Mouse (Mus musculus) ZHBTc4 (cell line): ENCODE results near the gene Trim30a.
"Not testable (repeated sequence)": the region's sequence is repeated elsewhere in the genome, so short reads cannot be mapped to it uniquely, and the experiment has no call there.

Experiments used
- DNase-seq: peaks from one replicate; pipeline ENCODE4 v3.0.0-alpha.2; 2011; ENCODE audit warnings: low read depth, low spot score

Gene Trim30a

DNA sequence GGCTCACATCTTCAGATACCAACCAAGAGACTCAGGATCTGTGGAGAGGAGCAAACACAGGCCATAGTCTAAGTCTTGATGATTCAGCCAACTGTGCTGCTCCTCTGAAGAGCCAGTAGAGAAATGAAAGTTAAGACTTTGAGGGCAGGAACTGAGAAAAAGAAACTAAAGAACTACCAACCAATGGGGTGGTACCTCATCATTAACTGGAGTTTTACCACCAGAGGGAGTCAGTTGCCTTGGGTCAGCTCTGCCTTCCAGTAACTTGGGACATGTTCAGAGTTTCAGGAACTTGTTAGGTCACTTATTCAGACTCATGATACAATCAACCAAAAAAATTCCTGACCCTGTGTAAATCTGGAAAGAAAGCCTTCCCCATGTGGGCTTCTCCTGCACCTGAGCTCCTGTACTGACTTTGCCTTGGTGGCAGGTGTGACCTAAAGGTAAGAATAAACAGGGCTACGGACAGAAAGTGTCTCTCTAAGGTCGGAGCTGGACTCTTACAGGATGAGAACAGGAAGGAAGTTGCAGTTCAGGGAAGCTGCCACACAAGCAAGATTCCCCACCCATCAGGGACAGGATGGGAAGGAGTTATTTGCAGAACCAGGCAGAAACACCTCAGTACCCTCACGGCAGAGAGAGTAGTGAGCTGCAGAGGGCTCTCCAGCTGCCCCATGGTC is at the start of gene Trim30a:
Gene Trim30a, minus strand, starts transcription at position 129 of the 680 bp plus-strand sequence.
- DNase-seq = no peak

DNA sequence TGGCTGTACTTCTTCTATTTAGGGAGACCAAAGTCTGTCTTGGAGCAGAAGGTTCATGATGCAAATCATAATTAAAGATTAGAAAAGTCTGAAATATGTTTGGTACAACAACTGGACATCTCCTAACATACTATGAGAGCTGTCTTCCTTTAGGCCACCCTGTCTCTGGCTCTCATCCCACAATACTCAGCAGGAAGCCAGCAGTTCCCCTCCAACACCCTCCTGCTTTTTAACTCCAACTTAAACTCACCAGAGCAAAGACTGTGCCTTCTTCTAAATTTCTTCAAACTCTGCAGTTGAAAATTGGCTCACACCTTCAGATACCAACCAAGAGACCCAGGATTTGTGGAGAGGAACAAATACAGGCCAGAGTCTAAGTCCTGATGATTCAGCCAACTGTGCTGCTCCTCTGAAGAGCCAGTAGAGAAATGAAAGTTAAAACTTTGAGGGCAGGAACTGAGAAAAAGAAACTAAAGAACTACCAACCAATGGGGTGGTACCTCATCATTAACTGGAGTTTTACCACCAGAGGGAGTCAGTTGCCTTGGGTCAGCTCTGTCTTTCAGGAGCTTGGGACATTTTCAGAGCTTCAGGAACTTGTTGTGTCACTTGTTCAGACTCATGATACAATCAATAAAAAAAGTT is 42.5 kb upstream of the Trim30a start, which contains the start of gene Trim30d:
Gene Trim30d, minus strand, starts transcription at position 429 of the 645 bp plus-strand sequence.
- not testable (repeated sequence) for DNase-seq

DNA sequence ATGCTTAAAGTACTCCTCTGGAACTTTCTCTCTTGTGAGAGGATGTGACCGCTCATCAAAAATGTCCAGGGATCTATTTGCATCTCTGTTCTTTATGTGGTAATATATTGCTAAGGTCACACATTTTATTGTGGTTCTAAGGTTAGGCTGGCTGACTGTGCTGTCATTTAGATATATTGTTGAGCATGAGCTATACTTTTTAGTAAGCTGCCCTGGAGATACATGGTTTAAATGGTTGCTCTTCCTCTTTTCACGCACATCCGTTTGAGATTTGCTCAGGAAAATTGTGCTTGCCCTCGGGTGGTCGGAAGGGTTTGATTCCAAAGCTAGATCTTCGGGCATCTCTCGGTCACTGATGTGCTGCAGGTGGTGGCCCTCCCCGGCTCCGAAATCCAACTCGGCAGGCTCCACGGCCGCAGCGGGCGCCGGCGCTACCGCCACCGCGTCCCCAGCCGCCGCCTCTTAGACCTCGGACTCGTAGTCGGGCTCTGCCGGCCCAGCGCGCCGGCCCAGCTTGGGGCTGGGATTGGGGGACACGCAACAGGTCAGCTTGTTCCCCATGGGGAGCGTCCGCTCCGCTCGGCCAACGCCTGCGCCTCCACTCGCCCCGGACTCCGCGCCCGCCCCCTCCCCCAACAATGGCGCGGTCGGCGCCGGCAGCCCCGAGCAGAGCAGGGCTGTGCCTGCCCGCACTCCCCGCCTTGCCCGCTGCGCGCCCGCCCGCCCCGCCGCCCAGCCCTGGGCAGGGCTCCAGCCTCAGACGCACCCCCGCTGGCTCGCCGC is 36.8 kb upstream of the Trim30a start:
- DNase-seq = no peak

DNA sequence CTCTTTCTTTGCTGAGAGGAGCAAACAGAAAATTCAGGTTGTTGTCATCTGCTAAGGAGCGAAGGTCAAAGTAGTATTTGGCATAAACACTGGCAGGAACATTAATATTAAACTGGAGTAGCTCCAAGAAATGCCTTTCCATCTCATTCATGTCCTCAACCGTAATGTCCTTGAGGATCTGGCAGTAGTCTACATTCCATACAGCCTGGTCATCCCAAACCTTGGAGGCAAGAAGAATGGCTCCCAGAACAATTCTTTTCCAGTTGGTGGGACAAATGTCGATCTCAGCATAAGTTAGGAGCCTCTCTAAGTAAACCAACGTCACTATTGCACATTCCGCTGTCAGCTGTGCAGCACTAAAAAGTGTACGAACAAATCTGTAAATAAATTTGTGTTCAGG is 36.2 kb upstream of the Trim30a start:
- DNase-seq = not testable (repeated sequence)

DNA sequence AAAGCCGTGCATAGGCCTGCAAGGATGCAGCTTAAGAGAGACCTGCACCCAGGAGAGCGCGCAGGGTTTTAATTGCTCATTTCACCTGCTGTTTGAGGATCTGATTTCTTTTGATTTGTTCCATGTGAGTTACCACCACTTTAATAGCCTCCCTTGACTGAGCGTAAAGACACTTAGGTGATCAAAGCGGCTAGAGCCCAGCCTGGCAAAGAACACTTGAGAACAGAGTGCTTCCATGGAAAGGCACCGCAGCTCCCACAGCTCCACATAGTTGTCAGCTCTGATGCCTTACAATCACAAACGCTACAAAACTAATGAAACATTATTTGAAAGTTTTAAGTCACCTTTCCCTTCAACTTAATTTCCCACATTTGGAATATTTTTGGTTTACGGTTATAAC is 34.5 kb upstream of the Trim30a start:
- not testable (repeated sequence) for DNase-seq

DNA sequence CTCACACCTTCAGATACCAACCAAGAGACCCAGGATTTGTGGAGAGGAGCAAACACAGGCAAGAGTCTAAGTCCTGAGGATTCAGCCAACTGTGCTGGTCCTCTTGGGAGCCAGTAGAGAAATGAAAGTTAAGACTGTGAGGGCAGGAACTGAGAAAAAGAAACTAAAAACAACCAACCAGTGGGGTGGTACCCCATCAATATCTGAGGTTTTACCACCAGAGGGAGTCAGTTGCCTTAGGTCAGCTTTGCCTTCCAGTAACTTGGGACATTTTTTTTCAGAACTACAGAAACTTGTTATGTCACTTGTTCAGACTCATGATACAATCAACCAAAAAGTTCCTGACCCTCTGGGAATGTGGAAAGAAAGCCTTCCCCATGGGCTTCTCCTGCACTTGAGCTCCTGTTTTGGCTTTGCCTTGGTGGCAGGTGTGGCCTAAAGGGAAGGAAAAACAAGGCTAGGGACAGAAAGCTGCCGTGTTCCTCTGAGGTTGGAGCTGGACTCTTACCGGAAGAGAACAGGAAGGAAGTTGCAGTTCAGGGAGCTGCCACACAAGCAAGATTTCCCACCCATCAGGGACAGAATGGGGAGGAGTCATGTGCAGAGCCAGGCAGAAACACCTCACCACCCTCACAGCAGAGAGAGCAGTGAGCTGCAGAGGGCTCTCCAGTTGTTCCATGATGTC is 18.9 kb downstream of the Trim30a start:
- peak; percentile 49 for DNase-seq

DNA sequence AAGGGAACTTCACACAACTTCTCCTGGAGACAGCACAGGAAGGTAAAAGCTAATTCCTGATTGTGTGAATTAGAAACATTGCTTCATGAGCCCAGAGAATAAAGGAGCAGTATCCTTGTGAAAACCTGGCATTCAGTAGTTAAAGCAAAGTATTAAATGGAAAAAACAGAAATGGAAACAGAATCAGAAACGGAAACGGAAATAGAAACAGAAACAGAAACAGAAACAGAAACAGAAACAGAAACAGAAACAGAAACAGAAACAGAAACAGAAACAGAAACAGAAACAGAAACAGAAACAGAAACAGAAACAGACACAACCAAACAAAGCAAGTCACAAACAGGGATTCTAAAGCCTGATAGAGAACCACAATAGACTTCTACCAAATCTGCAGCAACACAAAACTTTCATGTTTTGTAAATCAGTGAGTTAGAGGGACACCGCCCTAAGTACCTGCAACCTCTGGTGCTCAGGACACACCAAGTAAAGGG is 60.5 kb downstream of the Trim30a start:
- DNase-seq = no peak

DNA sequence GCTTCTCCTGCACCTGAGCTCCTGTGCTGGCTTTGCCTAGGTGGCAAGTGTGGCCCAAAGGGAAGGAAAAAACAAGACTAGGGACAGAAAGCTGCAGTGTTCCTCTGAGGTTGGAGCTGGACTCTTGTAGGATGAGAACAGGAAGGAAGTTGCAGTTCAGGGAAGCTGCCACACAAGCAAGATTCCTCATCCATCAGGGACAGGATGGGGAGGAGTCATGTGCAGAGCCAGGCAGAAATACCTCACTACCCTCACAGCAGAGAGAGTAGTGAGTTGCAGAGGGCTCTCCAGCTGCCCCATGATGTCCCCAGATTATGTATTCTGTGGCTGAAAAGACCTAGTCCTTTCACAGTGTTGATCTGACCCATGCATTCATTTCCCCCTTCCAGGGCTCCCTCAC is 63.9 kb downstream of the Trim30a start:
- no peak for DNase-seq

DNA sequence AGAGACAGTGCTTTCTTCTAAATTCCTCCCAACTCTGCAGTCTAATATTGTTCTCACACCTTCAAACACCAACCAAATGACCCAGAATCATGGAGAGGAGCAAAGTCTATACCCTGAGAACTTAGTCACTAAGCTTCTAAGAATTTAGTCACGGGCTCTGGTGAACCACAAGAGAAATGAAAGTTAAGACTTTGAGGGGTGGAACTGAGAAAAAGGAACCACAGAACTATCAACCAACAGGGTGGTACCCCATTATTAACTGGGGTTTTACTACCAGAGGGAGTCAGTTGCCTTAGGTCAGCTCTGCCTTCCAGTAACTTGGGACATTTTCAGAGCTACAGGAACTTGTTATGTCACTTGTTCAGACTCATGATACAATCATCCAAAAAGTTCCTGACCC is 64.3 kb downstream of the Trim30a start, which contains the start of gene Trim30c:
Gene Trim30c, minus strand, starts transcription at position 140 of the 400 bp plus-strand sequence.
- DNase-seq = no peak

DNA sequence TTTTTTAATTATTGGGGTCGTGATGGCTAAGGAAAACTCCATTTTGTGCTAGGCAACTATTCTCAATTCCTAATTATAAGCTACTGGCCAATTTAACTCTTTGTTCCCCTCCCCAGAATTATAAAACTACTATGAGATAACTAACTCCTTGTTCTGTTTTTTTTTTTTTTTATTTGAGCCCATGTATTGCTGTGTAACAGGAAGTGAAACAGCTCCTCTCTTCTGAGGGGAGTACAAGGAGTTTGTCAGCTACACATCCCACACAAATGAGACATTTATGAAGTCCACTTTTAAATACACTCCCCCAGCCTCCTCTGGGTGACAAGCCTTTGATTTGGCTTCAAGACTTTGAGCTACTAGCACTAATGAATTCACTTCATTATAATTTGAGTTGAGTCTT is 66.5 kb downstream of the Trim30a start:
- no peak for DNase-seq

DNA sequence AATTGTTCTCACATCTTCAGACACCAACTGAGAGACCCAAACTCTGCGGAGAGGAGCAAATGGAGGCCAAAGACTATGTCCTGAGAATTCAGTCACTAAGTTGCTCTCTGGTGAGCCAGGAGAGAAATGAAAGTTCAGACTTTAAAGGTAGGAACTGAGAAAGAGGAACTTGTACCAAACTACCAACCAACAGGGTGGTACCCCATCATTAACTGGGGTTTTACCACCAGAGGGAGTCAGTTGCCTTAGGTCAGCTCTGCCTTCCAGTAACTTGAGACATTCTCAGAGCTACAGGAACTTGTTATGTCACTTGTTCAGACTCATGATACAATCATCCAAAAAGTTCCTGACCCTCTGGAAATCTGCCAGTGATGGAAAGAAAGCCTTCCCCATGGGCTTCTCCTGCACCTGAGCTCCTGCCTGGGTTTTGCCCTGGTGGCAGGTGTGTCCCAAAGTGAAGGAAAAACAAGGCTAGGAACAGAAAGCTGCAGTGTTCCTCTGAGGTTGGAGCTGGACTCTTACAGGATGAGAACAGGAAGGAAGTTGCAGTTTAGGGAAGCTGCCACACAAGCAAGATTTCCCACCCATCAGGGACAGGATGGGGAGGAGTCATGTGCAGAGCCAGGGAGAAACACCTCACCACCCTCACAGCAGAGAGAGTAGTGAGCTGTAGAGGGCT is 95.1 kb downstream of the Trim30a start, which contains the start of gene Trim30b:
Gene Trim30b, minus strand, starts transcription at position 149 of the 679 bp plus-strand sequence.
- no peak for DNase-seq

DNA sequence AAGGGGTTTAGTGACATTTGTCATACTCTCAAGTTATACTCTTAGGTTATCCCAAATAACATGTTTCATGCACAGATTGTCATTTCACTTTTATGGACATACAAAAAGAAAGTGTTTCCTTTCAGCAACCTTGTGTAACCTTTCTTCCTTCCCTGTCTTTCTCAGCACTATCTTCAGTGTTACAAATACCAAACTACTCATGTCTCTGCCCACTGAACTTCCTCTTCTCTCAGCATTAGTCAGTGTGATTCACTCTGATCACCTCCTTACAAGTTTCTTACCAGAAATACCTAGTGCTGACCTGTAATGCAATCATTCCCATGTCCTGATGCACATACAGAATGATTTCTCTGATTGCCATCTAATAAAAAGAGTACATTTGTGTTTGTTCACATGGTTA is 98.7 kb downstream of the Trim30a start:
- no peak for DNase-seq
